18 mouse cellular contexts compared by ENCODE assay signal in genomic region chr9:43797746-43798145, GRCm38 (mm10). TPM values are rescaled to one million over a fixed set of nuclear protein-coding genes. Genes with fewer than 3 reads are reported as not detected.
DNase-seq lines count a peak whose midpoint lies in the region; ATAC-seq and TF ChIP-seq lines count a peak whose summit lies in the region.
"Had no signal": no experiment of that assay in that cellular context is flagged by ENCODE, and none has a peak within 500 bp of the region (broad histone marks: within the 10 kb centered on the region; RNA-seq: fewer than 3 reads in every experiment).

No protein-coding gene starts in this region.

- 68% methylated on average over 7 of the region's 7 CpGs for WGBS in hindbrain, embryonic 10.5 days
- 76% methylated on average over 7 of the region's 7 CpGs for WGBS in hindbrain, embryonic 14.5 days
- 27% methylated on average over 7 of the region's 7 CpGs for WGBS in kidney, embryonic 16.5 days
- WGBS in stomach, embryonic 16.5 days = 65% methylated on average over 7 of the region's 7 CpGs
- WGBS in stomach, postnatal 0 days = 67% methylated on average over 7 of the region's 7 CpGs

- peaks cover 93% of the 10 kb centered on the region for H3K36me3 ChIP-seq in hindbrain, embryonic 10.5 days
- H3K36me3 ChIP-seq in hindbrain, embryonic 14.5 days (replicated peaks; ENCODE audit: control insufficient read depth, insufficient read depth) = peaks cover 58% of the 10 kb centered on the region
- H3K36me3 ChIP-seq in kidney, embryonic 16.5 days (ENCODE audit: insufficient read depth, low read length) = peaks cover 3% of the 10 kb centered on the region; the same call in 1 of the 2 replicates
- H3K36me3 ChIP-seq in stomach, embryonic 16.5 days (ENCODE audit: control insufficient read depth, insufficient read depth, low read length) = no peaks in the 10 kb centered on the region
- H3K36me3 ChIP-seq in stomach, postnatal 0 days (ENCODE audit: control insufficient read depth, insufficient read depth, low read length) = no peaks in the 10 kb centered on the region

- DNase-seq in hindbrain, embryonic 10.5 days (ENCODE audit: low spot score) = no peak
- no peak for DNase-seq in hindbrain, embryonic 14.5 days (ENCODE audit: low spot score)
- DNase-seq in kidney, adult 11 months = no peak
- no peak for DNase-seq in stomach, postnatal 0 days (ENCODE audit: low spot score)
- DNase-seq in kidney, postnatal 14 days = peak; percentile 56
- no peak for DNase-seq in B cell, adult 2 months
- DNase-seq: cerebellum, adult 2 months; cerebellum, postnatal 14 days; gastrocnemius, postnatal 36 days had no signal

- peak overlapping the region; percentile 47; the same call in 1 of the 2 replicates for H3K27ac ChIP-seq in hindbrain, embryonic 10.5 days
- H3K27ac ChIP-seq in hindbrain, embryonic 14.5 days = no peak overlapping the region
- H3K27ac ChIP-seq in kidney, embryonic 16.5 days (ENCODE audit: low read length) = peak overlapping the region; percentile 17; the same call in 1 of the 2 replicates
- H3K27ac ChIP-seq in stomach, embryonic 16.5 days (ENCODE audit: low read length) = peak overlapping the region; percentile 77
- no peak overlapping the region for H3K27ac ChIP-seq in stomach, postnatal 0 days (replicated peaks)
- H3K27ac ChIP-seq: forebrain, embryonic 10.5 days; heart, embryonic 10.5 days; hindbrain, embryonic 13.5 days had no signal

- no peak for TF ChIP-seq EP300 in stomach, postnatal 0 days (optimal IDR thresholded peaks at IDR 0.05)

- ATAC-seq in hindbrain, embryonic 14.5 days (ENCODE audit: low FRiP score) = no peak
- ATAC-seq in kidney, embryonic 16.5 days (ENCODE audit: low FRiP score, low TSS enrichment) = peak; percentile 58; the same call in 1 of the 2 replicates
- ATAC-seq in stomach, embryonic 16.5 days (ENCODE audit: insufficient read depth, low FRiP score) = 0 out of 2 replicates have a peak, but pooled peaks have one; percentile 8
- no peak for ATAC-seq in stomach, postnatal 0 days (ENCODE audit: low FRiP score, low TSS enrichment)
- ATAC-seq: forebrain, embryonic 14.5 days had no signal

- H3K4me1 ChIP-seq in hindbrain, embryonic 10.5 days (replicated peaks) = peaks cover 26% of the 10 kb centered on the region
- no peaks in the 10 kb centered on the region for H3K4me1 ChIP-seq in hindbrain, embryonic 14.5 days (replicated peaks; ENCODE audit: control insufficient read depth, insufficient read depth, low read length)
- H3K4me1 ChIP-seq in kidney, embryonic 16.5 days (ENCODE audit: insufficient read depth, low read length) = peaks cover 7% of the 10 kb centered on the region; the same call in 1 of the 2 replicates
- peaks cover 7% of the 10 kb centered on the region; the same call in 1 of the 2 replicates for H3K4me1 ChIP-seq in stomach, embryonic 16.5 days (ENCODE audit: control insufficient read depth, insufficient read depth, low read length)
- no peaks in the 10 kb centered on the region for H3K4me1 ChIP-seq in stomach, postnatal 0 days (replicated peaks; ENCODE audit: control insufficient read depth, insufficient read depth)

- H3K9me3 ChIP-seq in hindbrain, embryonic 10.5 days = no peaks in the 10 kb centered on the region
- H3K9me3 ChIP-seq in hindbrain, embryonic 14.5 days (ENCODE audit: control insufficient read depth, low read length) = no peaks in the 10 kb centered on the region
- no peaks in the 10 kb centered on the region for H3K9me3 ChIP-seq in kidney, embryonic 16.5 days (ENCODE audit: low read length)
- no peaks in the 10 kb centered on the region for H3K9me3 ChIP-seq in stomach, embryonic 16.5 days (replicated peaks; ENCODE audit: control insufficient read depth, low read length)
- H3K9me3 ChIP-seq in stomach, postnatal 0 days (ENCODE audit: control insufficient read depth, low read length) = no peaks in the 10 kb centered on the region
- H3K9me3 ChIP-seq: embryonic facial prominence, embryonic 15.5 days; forebrain, embryonic 10.5 days; heart, embryonic 10.5 days; hindbrain, embryonic 13.5 days had no signal

- TF ChIP-seq CTCF in stomach, postnatal 0 days (IDR thresholded peaks at IDR 0.05; ENCODE audit: low read depth) = no peak

- H3K4me3 ChIP-seq in hindbrain, embryonic 10.5 days = no peak overlapping the region
- H3K4me3 ChIP-seq in hindbrain, embryonic 14.5 days (replicated peaks; ENCODE audit: low read length) = no peak overlapping the region
- no peak overlapping the region for H3K4me3 ChIP-seq in kidney, embryonic 16.5 days (ENCODE audit: low read length)
- no peak overlapping the region for H3K4me3 ChIP-seq in stomach, embryonic 16.5 days (replicated peaks; ENCODE audit: low read length)
- no peak overlapping the region for H3K4me3 ChIP-seq in stomach, postnatal 0 days (ENCODE audit: low read depth, low read length)
- H3K4me3 ChIP-seq: embryonic facial prominence, embryonic 15.5 days; erythroblast, embryonic 14.5 days; forebrain, embryonic 10.5 days; heart, embryonic 10.5 days; hindbrain, embryonic 13.5 days had no signal

- H3K4me2 ChIP-seq in hindbrain, embryonic 14.5 days (replicated peaks) = no peak overlapping the region
- no peak overlapping the region for H3K4me2 ChIP-seq in kidney, embryonic 16.5 days (replicated peaks; ENCODE audit: low read depth, low read length)
- H3K4me2 ChIP-seq in stomach, embryonic 16.5 days (ENCODE audit: low read depth, low read length) = no peak overlapping the region
- no peak overlapping the region for H3K4me2 ChIP-seq in stomach, postnatal 0 days (replicated peaks; ENCODE audit: low read depth)
- H3K4me2 ChIP-seq: embryonic facial prominence, embryonic 15.5 days; hindbrain, embryonic 13.5 days had no signal

- no peaks in the 10 kb centered on the region for H3K27me3 ChIP-seq in hindbrain, embryonic 10.5 days (ENCODE audit: insufficient read depth, poor library complexity, severe bottlenecking)
- no peaks in the 10 kb centered on the region for H3K27me3 ChIP-seq in hindbrain, embryonic 14.5 days (ENCODE audit: control insufficient read depth, insufficient read depth, low read length)
- no peaks in the 10 kb centered on the region for H3K27me3 ChIP-seq in kidney, embryonic 16.5 days (ENCODE audit: insufficient read depth, low read length)
- no peaks in the 10 kb centered on the region for H3K27me3 ChIP-seq in stomach, embryonic 16.5 days (ENCODE audit: control insufficient read depth, insufficient read depth, low read length)
- no peaks in the 10 kb centered on the region for H3K27me3 ChIP-seq in stomach, postnatal 0 days (ENCODE audit: control insufficient read depth, insufficient read depth, low read length)
- H3K27me3 ChIP-seq: CH12.LX; embryonic facial prominence, embryonic 15.5 days; hindbrain, embryonic 13.5 days had no signal

- no peak overlapping the region for H3K9ac ChIP-seq in hindbrain, embryonic 14.5 days
- no peak overlapping the region for H3K9ac ChIP-seq in kidney, embryonic 16.5 days (replicated peaks; ENCODE audit: low read length)
- H3K9ac ChIP-seq in stomach, embryonic 16.5 days (ENCODE audit: low read length) = no peak overlapping the region; the same call in 1 of the 2 replicates
- no peak overlapping the region for H3K9ac ChIP-seq in stomach, postnatal 0 days (ENCODE audit: low read length)
- H3K9ac ChIP-seq: embryonic facial prominence, embryonic 15.5 days; hindbrain, embryonic 13.5 days had no signal

RNA-seq across cellular contexts. Expression of gene Nectin1, which starts 54.0 kb away (rescaled TPM):
- polyA plus RNA-seq in hindbrain, embryonic 10.5 days (2016; fragmentation: Nextera tagmentation; extraction: Ambion mirVana) = 6.6 and 7.2 TPM in 2 replicates
- polyA plus RNA-seq in hindbrain, embryonic 14.5 days (2014; fragmentation: Nextera tagmentation; extraction: Ambion mirVana) = 18.0 and 18.9 TPM in 2 replicates
- polyA plus RNA-seq in kidney, embryonic 16.5 days (2015; fragmentation: Nextera tagmentation; extraction: Ambion mirVana) = 4.3 and 4.7 TPM in 2 replicates
- polyA plus RNA-seq in stomach, embryonic 16.5 days (2015; fragmentation: Nextera tagmentation; extraction: Ambion mirVana) = 8.9 and 9.5 TPM in 2 replicates
- 5.9 and 6.7 TPM in 2 replicates for polyA plus RNA-seq in stomach, postnatal 0 days (2015; fragmentation: Nextera tagmentation; extraction: Ambion mirVana)

Comparison
In these comparisons a context has a peak if more than half of its experiments do, and no peak if none do; other contexts are left out.
1. H3K27ac ChIP-seq: peak in hindbrain, embryonic 10.5 days (single experiment), kidney, embryonic 16.5 days (single experiment) and stomach, embryonic 16.5 days (single experiment); none in hindbrain, embryonic 14.5 days (single experiment) and stomach, postnatal 0 days (single experiment).
2. ATAC-seq: peak in kidney, embryonic 16.5 days (single experiment) and stomach, embryonic 16.5 days (single experiment); none in hindbrain, embryonic 14.5 days (single experiment) and stomach, postnatal 0 days (single experiment).